Mouse (Mus musculus): ENCODE results near the gene Treml2.

Treml2 gene

DNA sequence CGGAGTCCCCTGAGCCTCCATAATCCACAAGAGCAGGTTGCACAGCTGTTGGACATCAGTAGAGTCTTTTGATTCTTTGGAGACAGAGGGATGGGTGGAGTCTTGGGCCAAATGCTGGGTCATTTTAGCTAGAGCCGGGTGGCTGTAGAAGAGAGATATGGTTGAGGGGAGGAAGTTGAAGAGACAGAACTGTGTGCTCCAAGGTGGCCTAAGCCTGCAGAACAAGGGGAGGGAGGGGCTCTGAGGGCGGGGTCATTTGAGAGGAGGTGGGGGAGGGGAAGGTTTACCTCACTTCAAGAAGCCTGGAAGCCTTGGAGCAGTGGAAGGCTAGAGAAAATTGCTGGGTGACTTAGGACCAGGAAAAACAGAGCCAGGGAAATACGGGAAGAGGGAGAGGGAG, at the start of gene Treml2:
TSS of gene Treml2 (plus strand) at position 296 of the 400 bp plus-strand sequence.
- no peak for DNase-seq

GRCm38 (mm10) chr17:48249501-48249900, 49.8 kb upstream of the Treml2 start:
- no peak for DNase-seq

DNA sequence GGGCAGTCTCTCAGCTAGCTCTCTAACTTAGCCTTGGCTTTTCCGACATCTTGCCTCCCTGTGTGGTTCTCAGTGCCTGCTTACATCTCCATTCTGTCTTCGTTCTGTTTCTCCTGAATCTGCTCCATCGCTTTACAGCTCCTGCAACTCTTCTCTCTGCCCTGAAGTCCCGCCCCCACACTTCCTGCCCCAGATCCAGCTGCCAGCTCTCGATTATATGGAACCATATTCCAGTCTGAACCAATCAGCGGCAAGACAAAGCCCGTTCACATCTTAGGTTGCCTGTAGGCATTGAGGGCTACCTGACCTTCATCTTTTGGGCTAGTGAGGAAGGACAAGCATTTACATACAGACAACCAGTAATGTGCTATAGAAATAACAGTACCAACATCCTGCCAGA, 48.7 kb upstream of the Treml2 start:
- DNase-seq = no peak

DNA sequence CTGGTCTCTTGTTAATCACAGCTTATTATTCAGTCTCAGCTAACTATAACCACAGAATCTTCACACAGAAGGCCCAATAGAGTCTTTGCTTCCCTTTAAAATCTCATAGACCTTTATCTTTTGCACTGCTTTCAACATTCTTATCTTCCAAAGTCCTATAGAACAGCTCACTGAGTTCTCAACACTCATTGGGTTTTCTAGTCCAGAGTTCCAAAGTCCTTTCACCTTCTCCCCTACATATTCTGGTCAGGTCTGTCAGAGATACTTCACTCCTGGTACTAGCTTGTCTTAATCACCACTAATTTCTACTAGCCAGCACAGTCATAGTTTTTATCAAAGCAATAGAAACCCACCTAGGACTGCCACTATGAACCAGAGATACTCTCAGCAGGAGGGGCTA, 42.7 kb upstream of the Treml2 start:
- DNase-seq = no peak

GRCm38 (mm10) chr17:48261868-48262267, 37.4 kb upstream of the Treml2 start:
- DNase-seq = no peak

GRCm38 (mm10) chr17:48263741-48264362, 35.4 kb upstream of the Treml2 start, which contains the start of gene Treml4:
TSS of gene Treml4 (plus strand) at chr17:48264295.
- DNase-seq = no peak

- DNase-seq = no peak
These were observed 34.6 kb upstream of the Treml2 start for GRCm38 (mm10) chr17:48264662-48265061.

- no peak for DNase-seq
These were observed 33.2 kb upstream of the Treml2 start for GRCm38 (mm10) chr17:48266138-48266537.

- no peak for DNase-seq
These were observed 32.5 kb upstream of the Treml2 start for GRCm38 (mm10) chr17:48266610-48267304.

DNA sequence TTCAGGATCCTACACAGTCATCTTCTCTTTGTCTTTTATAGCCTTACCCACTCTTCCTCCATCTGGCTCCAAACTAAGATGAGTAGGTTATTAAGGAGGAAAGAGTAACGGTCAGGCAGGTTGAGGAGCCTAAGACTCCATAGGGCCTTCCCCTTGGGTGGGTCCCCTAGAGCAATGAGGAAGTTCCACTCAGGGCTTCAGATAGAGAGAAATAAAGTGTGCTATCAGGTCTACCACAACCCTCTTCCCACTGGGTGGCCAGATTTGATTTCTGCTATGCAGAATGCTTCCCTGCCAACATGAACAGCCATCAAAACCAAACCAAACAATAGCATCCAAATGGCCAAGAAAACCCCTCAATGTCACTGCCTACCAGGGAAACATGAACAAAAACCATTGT, 31.7 kb upstream of the Treml2 start:
- DNase-seq = no peak

DNA sequence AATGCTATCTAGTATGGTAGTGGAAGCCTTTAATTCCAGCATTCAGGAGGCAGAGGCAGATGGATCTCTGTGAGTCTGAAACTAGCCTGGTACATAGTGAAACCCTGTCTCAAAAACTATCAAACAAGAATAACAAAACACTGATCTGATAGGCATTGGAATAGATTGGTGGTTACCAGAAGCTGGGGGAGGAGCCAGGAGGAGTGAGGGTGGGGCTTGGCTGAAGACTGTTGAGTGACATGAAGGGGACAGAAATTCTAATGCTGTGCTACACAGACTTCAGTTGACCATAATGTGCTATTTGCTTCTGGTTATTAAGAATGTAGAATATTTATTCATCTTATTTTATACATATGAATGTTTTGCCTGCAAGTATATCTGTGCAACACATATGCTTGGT, 31.0 kb upstream of the Treml2 start:
- no peak for DNase-seq

DNA sequence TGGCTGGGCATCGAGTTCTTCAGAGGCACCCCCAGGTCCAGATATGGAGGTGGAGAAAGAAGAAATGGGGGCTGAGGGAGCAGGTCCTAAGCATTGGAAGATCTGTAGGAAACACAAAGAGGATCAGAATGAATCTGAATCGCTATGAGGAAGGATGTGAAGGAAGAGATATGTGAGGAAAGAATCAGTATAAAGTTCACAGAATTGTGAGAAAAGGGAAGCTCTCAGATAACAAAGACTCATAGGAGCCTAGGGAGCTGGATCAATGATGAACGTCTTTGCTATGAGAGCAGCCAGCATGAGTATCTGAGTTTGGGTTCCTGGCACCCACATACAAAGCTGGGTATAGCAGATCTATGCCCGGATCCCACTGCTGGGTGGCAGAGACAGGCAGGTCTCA, 29.5 kb upstream of the Treml2 start:
- no peak for DNase-seq

DNA sequence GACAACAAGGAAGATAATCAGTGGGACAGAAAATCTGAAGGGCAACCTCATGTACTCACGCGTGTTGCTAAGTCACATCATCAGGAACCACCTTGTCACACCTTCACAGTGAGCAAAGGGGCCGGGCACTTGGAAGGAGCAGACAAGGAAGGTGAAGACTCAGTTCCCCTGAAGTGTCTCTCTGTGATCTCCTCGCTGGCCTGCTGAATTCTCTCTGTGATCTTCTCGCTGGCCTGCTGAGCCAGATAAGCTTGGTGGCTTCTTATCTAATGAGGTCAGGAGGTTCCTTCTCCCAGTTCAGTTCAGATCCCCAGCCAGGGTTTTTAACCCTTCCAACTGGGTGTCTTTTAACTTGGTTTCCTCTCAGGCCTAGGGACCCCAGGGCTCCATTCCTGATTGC, 27.1 kb upstream of the Treml2 start:
- no peak for DNase-seq

- DNase-seq = no peak
These were observed 26.7 kb upstream of the Treml2 start for GRCm38 (mm10) chr17:48272598-48272997.

DNA sequence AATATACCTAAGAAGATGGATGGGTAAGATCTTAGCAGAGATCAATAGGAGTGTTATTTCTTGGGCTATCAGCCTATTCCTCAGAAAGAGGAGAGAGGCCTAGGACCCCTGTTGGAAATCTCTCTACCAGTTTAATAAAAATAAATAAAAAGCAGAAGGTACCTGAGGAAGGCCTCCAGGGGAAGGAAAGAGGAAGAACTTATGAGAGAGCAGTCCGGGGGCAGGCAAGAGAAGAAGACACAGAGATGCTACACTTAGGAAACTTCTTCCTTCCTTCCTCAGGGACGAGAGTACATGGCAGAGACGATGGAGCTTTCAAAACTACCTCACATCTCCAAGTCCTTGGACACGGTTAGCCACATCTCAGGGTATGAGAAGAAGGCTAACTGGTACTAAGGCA, 25.2 kb upstream of the Treml2 start:
- no peak for DNase-seq

GRCm38 (mm10) chr17:48274885-48275284, 24.4 kb upstream of the Treml2 start:
- DNase-seq = peak; percentile 75

- DNase-seq = no peak
These were observed 23.6 kb upstream of the Treml2 start for GRCm38 (mm10) chr17:48275736-48276135.

GRCm38 (mm10) chr17:48278381-48278780, 20.9 kb upstream of the Treml2 start:
- no peak for DNase-seq

DNA sequence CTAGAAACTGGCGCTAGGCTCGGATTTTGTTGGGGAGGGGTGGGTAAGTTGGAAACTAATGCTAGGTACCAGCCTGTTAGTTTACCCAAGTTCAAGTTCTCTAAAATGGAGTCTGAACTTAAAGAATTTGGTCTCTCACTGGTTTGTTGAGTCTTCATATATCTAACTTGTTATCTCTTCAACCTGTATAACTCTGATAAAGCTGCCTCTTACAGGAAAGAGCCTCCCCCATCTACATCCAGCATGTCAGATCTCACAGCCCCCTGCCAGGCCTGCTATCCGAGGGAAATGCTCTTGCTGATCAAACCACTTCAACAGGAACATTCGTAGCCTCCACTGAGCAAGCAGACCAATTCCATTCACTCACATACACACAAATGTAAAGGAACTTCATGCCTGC, 20.3 kb upstream of the Treml2 start:
- DNase-seq = no peak

DNA sequence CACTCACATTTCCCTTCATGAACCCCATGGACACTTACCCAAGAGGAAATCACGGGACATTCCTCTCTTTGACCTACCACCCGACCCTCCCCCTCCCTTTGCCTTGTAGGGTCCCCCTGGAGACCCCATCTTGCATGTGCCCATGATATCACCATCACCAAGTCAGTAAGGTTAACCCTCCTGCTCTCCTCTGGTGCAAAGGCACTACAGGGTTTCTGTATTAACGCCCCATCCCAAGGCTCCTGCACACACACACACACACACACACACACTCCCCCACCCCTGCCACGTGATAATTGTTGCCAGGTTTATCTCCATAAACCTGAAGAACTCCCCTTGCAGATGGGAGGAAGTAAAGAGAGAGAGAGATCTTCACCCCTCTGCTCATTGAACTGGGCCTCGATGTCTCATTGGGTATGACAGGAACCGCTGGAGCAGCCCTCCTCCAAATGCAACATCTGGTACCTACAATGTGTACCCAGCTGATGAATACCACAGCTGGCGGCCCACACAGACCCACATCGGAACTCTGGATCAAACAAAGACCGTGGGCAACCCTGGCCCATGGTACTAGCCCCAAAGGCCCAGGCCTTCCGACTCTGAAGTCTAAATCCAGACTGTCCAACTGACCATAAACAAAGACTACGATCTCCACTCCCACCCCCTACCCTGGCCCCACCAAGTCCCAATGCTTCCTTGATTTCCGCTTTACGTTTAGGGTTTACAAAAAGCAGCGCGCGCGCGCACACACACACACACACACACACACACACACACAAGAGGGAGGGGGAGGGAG, 18.2 kb upstream of the Treml2 start:
- DNase-seq = no peak

GRCm38 (mm10) chr17:48281739-48282085, 17.6 kb upstream of the Treml2 start:
- DNase-seq = no peak

- DNase-seq = no peak
These were observed 12.5 kb upstream of the Treml2 start for GRCm38 (mm10) chr17:48286765-48287164.

- no peak for DNase-seq
These were observed 12.0 kb upstream of the Treml2 start for GRCm38 (mm10) chr17:48287276-48287675.
